Mouse (Mus musculus): Measurements from ENCODE around the gene Msi2.

DNA sequence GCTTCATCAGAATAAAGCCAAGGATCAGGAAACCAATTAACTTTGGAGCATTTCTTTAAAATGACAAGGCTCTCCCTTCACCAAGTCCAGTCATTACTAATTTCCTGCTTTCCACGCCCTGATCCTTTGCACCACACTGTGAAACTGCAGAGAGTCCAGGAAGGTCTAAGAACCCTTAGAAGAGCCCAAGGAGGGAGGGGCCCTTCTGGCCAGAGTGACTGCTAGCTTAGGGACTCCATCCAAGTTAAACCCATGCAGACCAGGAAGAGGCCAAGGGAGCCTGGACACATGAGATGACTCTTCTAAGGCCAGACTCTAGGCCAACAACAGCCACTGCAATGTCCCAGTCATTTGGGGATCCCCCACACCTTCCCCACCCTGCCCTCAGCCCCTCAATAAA lies 83.7 kb downstream of the Msi2 start:
- TF ChIP-seq CTCF (IDR thresholded peaks at IDR 0.05; ENCODE audit: control insufficient read depth, insufficient read depth, insufficient replicate concordance, low read depth, low read length) (no peak), POLR2A (IDR thresholded peaks at IDR 0.05; ENCODE audit: control insufficient read depth, low read depth, low read length) (no peak)
